Mouse (Mus musculus): ENCODE data around the gene Mettl27. TPM values are rescaled to one million over a fixed set of nuclear protein-coding genes. Genes with fewer than 3 reads are reported as not detected.

Mettl27 gene
- total RNA-seq (2014; rRNA removed) (13.5 and 19.1 TPM in 2 replicates), polyA plus RNA-seq (2012; rRNA removed) (17.9 and 30.0 TPM in 2 replicates)

DNA sequence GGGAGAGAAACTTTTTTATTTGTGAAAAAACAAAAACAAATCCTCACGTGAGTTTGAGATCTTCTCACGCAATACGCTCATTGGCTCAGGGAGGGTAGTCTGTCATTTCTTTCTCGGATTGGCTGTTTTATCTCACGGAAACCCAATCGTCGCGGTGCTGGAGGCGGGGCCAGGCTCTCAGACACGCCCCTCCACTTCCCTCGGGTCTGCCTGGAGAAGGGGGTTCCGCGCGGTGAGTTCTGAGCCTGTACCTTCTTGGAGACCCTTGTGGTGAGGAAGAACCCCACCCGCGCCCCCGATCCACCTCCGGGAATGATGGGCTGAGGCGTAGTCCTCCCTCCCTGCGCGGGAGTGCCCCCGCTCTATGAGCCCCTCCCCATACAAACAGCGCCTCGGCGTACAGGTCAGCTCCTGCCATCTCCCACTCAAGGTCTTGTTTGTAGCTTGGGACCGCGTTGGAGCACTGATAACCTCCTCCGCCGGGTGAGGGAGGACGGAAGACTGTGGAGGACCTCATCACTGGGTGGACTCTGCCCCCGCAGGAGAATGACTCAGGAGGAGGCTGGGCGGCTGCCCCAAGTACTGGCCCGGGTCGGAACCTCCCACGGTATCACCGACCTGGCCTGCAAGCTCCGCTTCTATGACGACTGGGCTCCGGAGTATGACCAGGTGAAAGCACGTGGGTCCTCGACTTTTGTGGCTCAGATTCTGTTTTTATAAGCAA is at the start of gene Mettl27:
TSS of gene Mettl27 (plus strand) at position 190 of the 724 bp plus-strand sequence.
- WGBS = under 1% methylated on average over 41 of the region's 41 CpGs
- peak; percentile 91 for DNase-seq (ENCODE audit: extremely low read depth, low read depth, low spot score)
- Histone ChIP-seq H3K9ac (ENCODE audit: low read depth, low read length) (peak within 1 kb of the TSS; percentile 96), H3K4me1 (ENCODE audit: control insufficient read depth, insufficient read depth, low read length) (no peaks in the 10 kb centered on the region), H3K4me3 (ENCODE audit: insufficient read depth, low read depth, low read length) (peak within 1 kb of the TSS; percentile 94), H3K36me3 (ENCODE audit: control insufficient read depth, insufficient read depth, low read length) (no peaks in the 10 kb centered on the region), H3K27ac (replicated peaks; ENCODE audit: insufficient read depth, low read depth, low read length) (peak within 1 kb of the TSS; percentile 76), H3K79me2 (ENCODE audit: control insufficient read depth, insufficient read depth, low read length) (no peaks in the 10 kb centered on the region), H3K27me3 (ENCODE audit: control insufficient read depth, insufficient read depth, low read length) (no peaks in the 10 kb centered on the region)
- no peak for TF ChIP-seq CTCF (IDR thresholded peaks at IDR 0.05; ENCODE audit: low read depth, low read length)
- peak; percentile 55 for TF ChIP-seq POLR2A (IDR thresholded peaks at IDR 0.05; ENCODE audit: extremely low read depth, insufficient read depth, low read length)

DNA sequence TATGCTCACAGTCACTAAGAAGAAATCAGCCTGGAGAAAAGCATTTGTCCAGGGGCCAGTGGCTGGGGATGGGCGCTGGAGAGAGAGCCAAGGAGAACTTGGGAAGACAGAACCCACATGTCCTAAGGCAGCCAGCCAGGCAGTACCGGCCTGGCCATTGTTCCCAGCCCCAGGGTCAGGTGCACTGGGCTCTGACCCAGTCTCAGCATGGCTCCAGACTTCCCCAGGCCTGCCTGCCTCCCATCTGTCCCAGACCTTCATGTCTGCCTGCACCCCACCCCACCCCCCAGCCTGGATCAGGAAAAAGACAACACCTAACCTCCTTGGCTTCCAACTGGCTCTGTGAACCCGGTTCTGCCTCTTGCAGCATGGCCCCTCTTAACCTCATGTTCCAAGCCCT is 49.1 kb upstream of the Mettl27 start:
- Histone ChIP-seq H3K4me1 (ENCODE audit: control insufficient read depth, insufficient read depth, low read length) (no peaks in the 10 kb centered on the region), H3K36me3 (ENCODE audit: control insufficient read depth, insufficient read depth, low read length) (no peaks in the 10 kb centered on the region), H3K27ac (replicated peaks; ENCODE audit: insufficient read depth, low read depth, low read length) (no peak overlapping the region), H3K27me3 (ENCODE audit: control insufficient read depth, insufficient read depth, low read length) (no peaks in the 10 kb centered on the region), H3K79me2 (ENCODE audit: control insufficient read depth, insufficient read depth, low read length) (no peaks in the 10 kb centered on the region), H3K9ac (ENCODE audit: low read depth, low read length) (no peak overlapping the region), H3K4me3 (ENCODE audit: insufficient read depth, low read depth, low read length) (no peak overlapping the region)
- no peak for DNase-seq (ENCODE audit: extremely low read depth, low read depth, low spot score)
- TF ChIP-seq POLR2A (IDR thresholded peaks at IDR 0.05; ENCODE audit: extremely low read depth, insufficient read depth, low read length) = no peak
- no peak for TF ChIP-seq CTCF (IDR thresholded peaks at IDR 0.05; ENCODE audit: low read depth, low read length)
- 71% methylated on average over 3 of the region's 3 CpGs for WGBS

DNA sequence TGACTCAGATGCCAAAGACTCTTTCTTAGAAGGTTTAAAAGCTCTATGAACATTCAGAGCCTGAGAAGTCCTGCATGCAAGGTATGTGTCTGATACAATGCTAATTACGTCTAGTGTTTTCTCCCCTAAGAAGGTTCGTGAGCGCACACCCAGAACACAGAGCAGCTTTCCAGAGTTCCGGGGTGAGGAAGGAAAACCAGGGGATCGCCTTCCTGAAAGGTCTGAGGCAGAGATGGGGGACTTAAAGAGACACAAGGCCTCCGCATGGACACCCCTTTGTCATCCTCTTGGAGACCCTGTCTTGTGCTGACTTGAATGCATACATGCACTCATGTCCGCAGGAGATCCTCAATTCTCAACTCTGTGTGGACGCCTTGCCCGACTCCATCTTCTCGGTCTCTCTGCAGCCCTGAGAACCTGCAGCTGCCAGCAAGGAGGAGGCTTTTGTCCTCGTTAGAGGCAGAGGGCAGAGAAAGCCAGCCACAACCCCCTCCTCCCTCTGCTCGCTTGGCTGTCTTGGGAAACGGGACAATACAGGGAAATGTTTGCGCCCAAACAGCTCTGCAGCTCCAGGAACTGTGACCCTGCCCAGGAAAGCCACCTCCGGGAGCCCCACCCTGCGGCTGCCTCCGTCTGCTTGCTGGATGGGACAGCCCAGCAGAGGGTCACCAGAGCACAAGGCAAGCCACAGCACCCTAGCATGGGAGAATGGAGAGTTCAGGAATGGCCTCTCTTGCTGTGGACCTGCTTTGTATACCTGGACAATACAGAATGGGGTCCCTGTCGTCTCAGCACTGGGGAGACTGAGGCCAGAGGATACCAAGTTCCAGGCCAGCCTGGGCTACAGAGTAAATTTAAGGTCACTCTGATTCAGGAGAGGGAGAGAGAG is 44.5 kb upstream of the Mettl27 start:
- no peaks in the 10 kb centered on the region for H3K27me3 ChIP-seq (ENCODE audit: control insufficient read depth, insufficient read depth, low read length)
- TF ChIP-seq CTCF (IDR thresholded peaks at IDR 0.05; ENCODE audit: low read depth, low read length) (no peak), POLR2A (IDR thresholded peaks at IDR 0.05; ENCODE audit: extremely low read depth, insufficient read depth, low read length) (no peak)
- no peaks in the 10 kb centered on the region for H3K79me2 ChIP-seq (ENCODE audit: control insufficient read depth, insufficient read depth, low read length)
- H3K4me3 ChIP-seq (ENCODE audit: insufficient read depth, low read depth, low read length) = no peak overlapping the region
- no peak overlapping the region for H3K9ac ChIP-seq (ENCODE audit: low read depth, low read length)
- H3K27ac ChIP-seq (replicated peaks; ENCODE audit: insufficient read depth, low read depth, low read length) = peak overlapping the region; percentile 58
- H3K36me3 ChIP-seq (ENCODE audit: control insufficient read depth, insufficient read depth, low read length) = no peaks in the 10 kb centered on the region
- WGBS = 56% methylated on average over 18 of the region's 18 CpGs
- DNase-seq (ENCODE audit: extremely low read depth, low read depth, low spot score) = no peak
- H3K4me1 ChIP-seq (ENCODE audit: control insufficient read depth, insufficient read depth, low read length) = no peaks in the 10 kb centered on the region

DNA sequence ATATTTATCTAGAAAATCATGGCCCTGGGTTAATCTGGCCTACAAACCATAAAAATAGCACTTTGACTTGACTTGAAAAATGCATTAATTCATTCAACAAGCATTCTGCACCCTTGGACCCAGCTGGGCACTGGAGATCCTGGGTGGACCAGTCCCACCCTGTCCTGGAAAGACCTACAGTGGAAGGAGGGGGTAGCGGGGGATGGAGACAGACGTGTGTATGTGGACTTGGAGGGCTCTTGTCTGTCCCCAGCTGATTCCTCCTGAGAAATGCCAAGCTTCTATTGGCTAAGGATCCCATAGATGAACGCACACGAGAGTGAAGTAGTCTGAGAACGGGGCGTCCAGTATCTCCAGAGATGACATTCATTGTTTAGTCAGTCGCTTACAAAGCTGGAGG is 43.7 kb upstream of the Mettl27 start:
- Histone ChIP-seq H3K27me3 (ENCODE audit: control insufficient read depth, insufficient read depth, low read length) (no peaks in the 10 kb centered on the region), H3K4me1 (ENCODE audit: control insufficient read depth, insufficient read depth, low read length) (no peaks in the 10 kb centered on the region), H3K4me3 (ENCODE audit: insufficient read depth, low read depth, low read length) (no peak overlapping the region), H3K9ac (ENCODE audit: low read depth, low read length) (no peak overlapping the region), H3K79me2 (ENCODE audit: control insufficient read depth, insufficient read depth, low read length) (no peaks in the 10 kb centered on the region), H3K27ac (replicated peaks; ENCODE audit: insufficient read depth, low read depth, low read length) (peak overlapping the region; percentile 13; the same call in 1 of the 2 replicates), H3K36me3 (ENCODE audit: control insufficient read depth, insufficient read depth, low read length) (no peaks in the 10 kb centered on the region)
- DNase-seq (ENCODE audit: extremely low read depth, low read depth, low spot score) = no peak
- TF ChIP-seq CTCF (IDR thresholded peaks at IDR 0.05; ENCODE audit: low read depth, low read length) (no peak), POLR2A (IDR thresholded peaks at IDR 0.05; ENCODE audit: extremely low read depth, insufficient read depth, low read length) (no peak)
- WGBS = 84% methylated on average over 7 of the region's 7 CpGs

DNA sequence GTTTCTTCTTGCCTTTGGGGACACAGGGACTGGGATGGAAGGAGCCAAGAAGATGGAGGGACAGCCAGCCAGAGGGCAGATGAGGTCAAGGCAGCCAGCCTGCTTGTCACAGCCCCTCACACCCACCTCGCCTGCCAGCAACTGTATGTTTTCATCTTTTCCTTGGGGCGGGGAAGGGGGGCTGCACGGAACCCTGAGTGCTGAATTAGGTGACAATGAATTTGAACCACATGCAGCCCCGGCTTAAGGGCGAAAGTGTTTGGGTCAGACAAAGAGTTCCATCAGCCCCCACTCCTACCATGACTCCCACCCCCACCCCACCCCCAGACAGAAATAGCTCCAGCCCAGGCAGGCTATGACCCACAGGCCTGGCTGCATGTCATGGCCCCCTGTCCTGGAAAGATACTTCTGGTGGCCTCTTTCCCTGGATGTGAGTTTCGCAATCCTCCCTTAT is 41.5 kb upstream of the Mettl27 start:
- H3K36me3 ChIP-seq (ENCODE audit: control insufficient read depth, insufficient read depth, low read length) = no peaks in the 10 kb centered on the region
- H3K27ac ChIP-seq (replicated peaks; ENCODE audit: insufficient read depth, low read depth, low read length) = no peak overlapping the region
- no peaks in the 10 kb centered on the region for H3K79me2 ChIP-seq (ENCODE audit: control insufficient read depth, insufficient read depth, low read length)
- 87% methylated on average over 6 of the region's 6 CpGs for WGBS
- no peak overlapping the region for H3K4me3 ChIP-seq (ENCODE audit: insufficient read depth, low read depth, low read length)
- no peak overlapping the region for H3K9ac ChIP-seq (ENCODE audit: low read depth, low read length)
- H3K4me1 ChIP-seq (ENCODE audit: control insufficient read depth, insufficient read depth, low read length) = no peaks in the 10 kb centered on the region
- TF ChIP-seq POLR2A (IDR thresholded peaks at IDR 0.05; ENCODE audit: extremely low read depth, insufficient read depth, low read length) (no peak), CTCF (IDR thresholded peaks at IDR 0.05; ENCODE audit: low read depth, low read length) (no peak)
- no peak for DNase-seq (ENCODE audit: extremely low read depth, low read depth, low spot score)
- no peaks in the 10 kb centered on the region for H3K27me3 ChIP-seq (ENCODE audit: control insufficient read depth, insufficient read depth, low read length)

All from liver, adult 2 months (tissue).